10 mouse cellular contexts compared by ENCODE assay signal in the genomic region with DNA sequence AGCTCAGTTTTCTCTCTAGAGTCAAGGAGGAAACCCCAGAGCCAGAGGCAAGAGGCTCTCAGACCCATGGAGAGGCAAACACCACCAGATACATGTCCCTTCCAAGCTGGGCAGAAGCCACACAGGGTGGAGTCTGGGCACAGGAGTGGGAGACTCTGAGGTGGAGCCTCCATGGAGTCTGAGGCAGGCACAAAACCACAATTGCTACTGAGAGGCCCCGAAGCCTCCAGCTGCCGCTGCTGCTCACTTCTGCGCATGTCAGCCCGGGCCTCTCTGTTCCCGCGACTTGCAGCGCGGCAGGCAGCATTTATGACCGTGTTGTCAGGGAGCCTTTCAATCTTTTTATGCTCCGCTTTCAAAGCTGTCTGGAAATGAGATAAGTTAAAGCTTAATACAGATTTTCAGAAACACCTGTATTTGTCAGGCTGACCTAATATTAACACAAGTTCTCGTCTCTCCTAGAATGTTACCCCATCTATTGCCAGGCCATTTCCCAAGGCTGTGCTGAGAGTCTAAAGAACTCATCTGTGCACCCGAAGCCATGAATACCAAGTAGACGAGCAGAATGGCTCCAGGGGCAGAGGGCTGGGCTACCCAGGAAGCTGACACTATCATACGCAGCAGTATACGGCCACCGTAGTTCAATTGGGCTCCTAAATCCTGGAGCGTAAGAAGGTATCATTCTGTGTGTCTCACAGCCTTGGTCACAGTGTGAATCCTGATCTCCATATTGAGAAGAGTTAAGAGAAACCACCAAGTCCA. TPM values are rescaled to one million over a fixed set of nuclear protein-coding genes. Genes with fewer than 3 reads are reported as not detected.
DNase-seq lines count a peak whose midpoint lies in the region; ATAC-seq and TF ChIP-seq lines count a peak whose summit lies in the region.
"Had no signal": no experiment of that assay in that cellular context is flagged by ENCODE, and none has a peak within 500 bp of the region (broad histone marks: within the 10 kb centered on the region; RNA-seq: fewer than 3 reads in every experiment).

No protein-coding gene starts in this region.

- no peak for TF ChIP-seq CTCF in gastrocnemius, adult 2 months (IDR thresholded peaks at IDR 0.05)

- DNase-seq in embryo, embryonic 11 days, result peak; percentile 48
- no peak for DNase-seq in embryo, embryonic 10.5 days (ENCODE audit: low spot score)
- DNase-seq in limb, embryonic 11.5 days (ENCODE audit: low spot score), result peak; percentile 29
- no peak for DNase-seq in limb, embryonic 10.5 days (ENCODE audit: low spot score)
- peak; percentile 72 for DNase-seq in gastrocnemius, adult 2 months
- DNase-seq in mesoderm, embryonic 11.5 days (ENCODE audit: low read depth, low spot score), result peak; percentile 41
- DNase-seq in heart, postnatal 10 days, result no peak
- DNase-seq in heart, adult 9 months (ENCODE audit: low spot score in 2 of 2), result no peak

- no peaks in the 10 kb centered on the region for H3K27me3 ChIP-seq in limb, embryonic 11.5 days (ENCODE audit: control insufficient read depth, insufficient read depth, low read length)
- no peaks in the 10 kb centered on the region for H3K27me3 ChIP-seq in limb, embryonic 10.5 days (ENCODE audit: low read depth, poor library complexity, severe bottlenecking)
- H3K27me3 ChIP-seq: megakaryocyte, embryonic 14.5 days had no signal

- H3K9me3 ChIP-seq in limb, embryonic 11.5 days (ENCODE audit: control insufficient read depth, low read length), result no peaks in the 10 kb centered on the region
- H3K9me3 ChIP-seq in limb, embryonic 10.5 days (replicated peaks), result no peaks in the 10 kb centered on the region

- 67% methylated on average over 17 of the region's 17 CpGs for WGBS in limb, embryonic 11.5 days
- 82% methylated on average over 17 of the region's 17 CpGs for WGBS in limb, embryonic 10.5 days

- no peak overlapping the region for H3K27ac ChIP-seq in limb, embryonic 11.5 days (replicated peaks; ENCODE audit: low read depth, low read length)
- no peak overlapping the region for H3K27ac ChIP-seq in limb, embryonic 10.5 days
- H3K27ac ChIP-seq in gastrocnemius, adult 2 months, result peak overlapping the region; percentile 56

- no peak for ATAC-seq in limb, embryonic 11.5 days (ENCODE audit: insufficient number of reproducible peaks, low FRiP score, low TSS enrichment, low read depth)
- ATAC-seq: inflammation-experienced regulatory T-cells, adult 6 months had no signal

- H3K36me3 ChIP-seq in limb, embryonic 11.5 days (ENCODE audit: control insufficient read depth, insufficient read depth, low read length), result no peaks in the 10 kb centered on the region
- no peaks in the 10 kb centered on the region for H3K36me3 ChIP-seq in limb, embryonic 10.5 days

- H3K4me1 ChIP-seq in limb, embryonic 11.5 days (ENCODE audit: control insufficient read depth, insufficient read depth, low read length), result no peaks in the 10 kb centered on the region
- 0 out of 2 replicates have a peak, but pooled peaks cover 2% of the 10 kb centered on the region for H3K4me1 ChIP-seq in limb, embryonic 10.5 days
- H3K4me1 ChIP-seq: megakaryocyte, embryonic 14.5 days had no signal

- no peak overlapping the region for H3K9ac ChIP-seq in limb, embryonic 11.5 days (ENCODE audit: low read length)

- no peak overlapping the region for H3K4me2 ChIP-seq in limb, embryonic 11.5 days (ENCODE audit: low read depth, severe bottlenecking)

- H3K4me3 ChIP-seq in limb, embryonic 11.5 days (ENCODE audit: low read depth, low read length), result no peak overlapping the region
- no peak overlapping the region for H3K4me3 ChIP-seq in limb, embryonic 10.5 days
- H3K4me3 ChIP-seq in gastrocnemius, adult 2 months, result peak overlapping the region; percentile 24; the same call in 1 of the 2 replicates
- H3K4me3 ChIP-seq: megakaryocyte, embryonic 14.5 days had no signal

- intact Hi-C loops in gastrocnemius, adult 2 months (cut with DNase I), result no loop called here
- intact Hi-C loops in heart, postnatal 10 days (cut with DNase I), result no loop called here

RNA-seq across cellular contexts. Expression of gene Cdh13, which starts 30.1 kb away (rescaled TPM):
- 4.9 and 6.0 TPM in 2 replicates for polyA plus RNA-seq in limb, embryonic 11.5 days (2014; fragmentation: Nextera tagmentation; extraction: Ambion mirVana)
- 2.7 and 3.3 TPM in 2 replicates for polyA plus RNA-seq in limb, embryonic 10.5 days (2016; fragmentation: Nextera tagmentation; extraction: Ambion mirVana)
- total RNA-seq in gastrocnemius, adult 2 months (2021), result 100 to 1,000 TPM in 1 of 2 experiments, 10 to 100 TPM in 1; 88.3 to 104 TPM
- total RNA-seq in heart, postnatal 10 days (2021), result 100 to 1,000 TPM; 217 to 231 TPM

Comparison
In these comparisons a context has a peak if more than half of its experiments do, and no peak if none do; other contexts are left out.
1. DNase-seq: peak in embryo, embryonic 11 days (single experiment), limb, embryonic 11.5 days (single experiment), gastrocnemius, adult 2 months (single experiment) and mesoderm, embryonic 11.5 days (single experiment); none in embryo, embryonic 10.5 days (single experiment), limb, embryonic 10.5 days (single experiment), heart, postnatal 10 days (0 of 2) and heart, adult 9 months (0 of 2).